Mouse (Mus musculus): ENCODE measurements at regions not wholly inside any gene's neighbourhood (a gene's known extent, or its start where the extent isn't known, plus 50 kb on each side); places are given as distances from the start of the nearest gene placed in this dataset.
"Not testable (repeated sequence)": the region's sequence is repeated elsewhere in the genome, so short reads cannot be mapped to it uniquely, and the experiment has no call there.

DNA sequence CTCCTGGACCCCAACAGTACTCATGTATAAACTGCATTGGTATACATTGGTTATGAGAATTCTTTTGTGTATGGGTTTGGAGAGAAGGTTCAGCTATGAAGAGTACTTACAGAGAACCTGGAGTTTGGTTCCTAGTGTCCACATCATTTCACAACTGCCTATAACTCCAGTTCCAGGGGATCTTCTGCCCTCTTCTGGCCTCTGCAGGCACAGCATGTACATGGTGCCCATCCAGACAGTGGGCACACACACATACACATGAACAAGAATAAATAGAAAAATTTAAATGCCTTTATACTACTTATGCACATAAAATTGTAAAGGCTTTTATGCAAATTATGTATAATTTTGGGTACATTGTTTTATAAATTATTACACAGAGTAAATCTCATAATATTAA, 59.9 kb upstream of the Spon1 start:
- no peak for DNase-seq

DNA sequence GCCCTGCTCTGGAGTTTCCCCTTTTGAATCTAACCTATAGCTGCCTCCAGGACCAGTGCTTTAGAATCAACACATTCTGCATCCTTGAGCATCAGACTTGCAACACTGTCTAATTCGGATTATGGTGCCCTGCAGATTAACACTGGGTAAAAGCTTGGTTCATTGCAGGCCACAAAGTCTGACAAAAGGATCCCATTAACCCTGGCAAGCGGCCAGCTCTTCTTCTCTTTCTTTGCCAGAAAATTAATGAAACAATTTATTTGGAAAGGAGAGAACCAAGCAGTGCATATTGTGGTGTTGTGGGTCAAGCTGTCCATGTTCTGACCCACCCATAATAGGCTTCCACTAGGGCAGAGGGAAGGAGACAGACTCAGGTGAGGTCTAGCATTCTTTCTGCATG, 58.2 kb upstream of the Spon1 start:
- no peak for DNase-seq

DNA sequence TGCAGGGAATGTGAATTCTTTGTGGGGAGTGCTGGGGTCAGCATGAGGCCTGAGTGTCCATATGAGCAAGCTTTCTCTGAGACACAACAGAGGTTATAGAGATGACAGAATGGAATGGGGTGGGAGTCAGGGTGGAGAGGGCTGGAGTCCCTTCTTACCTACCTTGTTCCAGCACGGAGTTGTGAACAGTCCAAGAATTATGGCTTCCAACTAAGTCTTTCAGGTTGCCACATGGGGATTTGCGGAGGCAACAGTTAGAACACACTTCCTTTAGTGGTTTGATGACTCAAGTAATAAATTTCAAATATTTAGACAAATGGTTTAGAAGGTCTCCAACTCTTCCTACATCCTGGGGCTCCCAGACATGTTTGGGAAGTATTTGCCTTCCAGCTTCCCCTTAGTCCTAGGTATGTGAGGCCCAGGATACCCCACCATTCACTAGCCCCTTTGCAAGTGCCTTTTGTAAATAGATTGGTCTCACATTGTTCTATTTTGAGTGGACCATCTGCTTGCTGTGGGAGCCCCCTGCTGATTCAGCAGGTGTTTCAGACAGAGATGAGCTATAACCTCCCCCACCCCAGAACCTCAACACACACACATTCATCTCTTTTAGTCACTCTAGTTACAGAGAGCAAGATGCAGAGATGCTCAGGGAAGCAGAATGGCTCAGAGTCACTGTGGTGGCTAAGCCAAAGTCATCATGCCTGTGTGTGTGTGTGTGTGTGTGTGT, 55.1 kb upstream of the Spon1 start:
- no peak for DNase-seq

DNA sequence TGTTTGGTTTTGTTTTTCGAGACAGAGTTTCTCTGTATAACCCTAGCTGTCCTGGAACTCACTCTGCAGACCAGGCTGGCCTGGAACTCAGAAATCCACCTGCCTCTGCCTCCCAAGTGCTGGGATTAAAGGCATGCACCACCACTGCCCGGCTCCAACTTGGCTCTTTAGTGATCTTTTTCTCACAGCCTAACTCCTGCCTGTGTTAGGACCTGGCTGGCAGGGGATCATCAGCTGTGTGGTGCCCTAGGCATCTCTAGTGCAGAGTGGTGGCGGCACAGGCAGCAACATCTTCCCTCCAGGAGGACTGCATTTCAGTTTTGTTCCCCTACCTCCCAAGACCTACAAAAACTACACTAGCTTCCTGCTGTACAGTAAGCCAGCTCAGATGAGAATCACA, 54.4 kb upstream of the Spon1 start:
- DNase-seq = not testable (repeated sequence)

All from embryo, embryonic 11 days (tissue).